Mouse (Mus musculus) liver, adult 2 months (tissue): ENCODE results near the gene Fars2.

Experiments
- CTCF ChIP-seq: fragments of 200-500 bp; IDR thresholded peaks from 2 replicates; pipeline ENCODE4 v1.5.1; 2011; ENCODE audit warnings: low read depth, low read length, control low read depth
- POLR2A ChIP-seq: fragments of 200-500 bp; IDR thresholded peaks from 2 replicates; pipeline ENCODE4 v1.6.1; 2011; ENCODE audit warnings: low read length, control low read depth; ENCODE audit not compliant: insufficient read depth; ENCODE audit errors: extremely low read depth

- TF ChIP-seq CTCF = no peak
- no peak for TF ChIP-seq POLR2A
Measured at GRCm38 (mm10) chr13:36720297-36721017, 603.2 kb downstream of the Fars2 start.
